Mouse (Mus musculus): ENCODE measurements around the gene Rcc1. TPM values are rescaled to one million over a fixed set of nuclear protein-coding genes. Genes with fewer than 3 reads are reported as not detected.
"Not testable (repeated sequence)": the region's sequence is repeated elsewhere in the genome, so short reads cannot be mapped to it uniquely, and the experiment has no call there.

Gene Rcc1
- polyA plus RNA-seq, 1 experiment: 5.3 TPM

DNA sequence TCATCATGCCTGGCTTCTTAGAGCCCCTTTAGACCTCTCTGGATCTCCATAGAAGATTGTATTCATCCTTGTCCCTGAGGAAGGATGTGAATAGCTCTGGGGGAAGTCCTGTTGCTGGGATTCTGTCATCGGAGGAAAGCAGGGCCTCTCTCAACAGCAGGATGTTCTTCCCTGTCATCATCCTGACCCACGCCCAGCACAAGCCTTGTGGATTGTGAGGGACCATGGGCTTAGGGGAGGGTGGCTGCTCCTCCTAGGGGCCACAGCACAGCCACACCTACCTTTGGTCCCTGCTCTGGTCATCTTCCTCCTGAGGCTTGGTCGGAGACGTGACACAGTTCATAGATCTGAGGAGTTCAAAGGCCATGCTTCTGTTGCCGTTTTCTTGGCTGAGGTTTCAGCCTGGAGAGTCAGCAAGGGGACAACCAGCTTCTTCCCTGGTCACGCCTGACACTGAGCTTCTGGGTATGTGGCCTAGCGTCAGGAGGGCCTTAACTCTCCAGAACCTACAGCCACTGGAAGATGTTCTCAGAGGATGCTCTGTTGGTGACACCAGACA, 59.6 kb downstream of the Rcc1 start:
- TF ChIP-seq CTCF (IDR thresholded peaks at IDR 0.05; ENCODE audit: insufficient read depth, low read length) (no peak), POLR2A (IDR thresholded peaks at IDR 0.05; ENCODE audit: borderline replicate concordance, extremely low read depth, low read depth, low read length) (no peak)
- H3K4me3 ChIP-seq (replicated peaks; ENCODE audit: extremely low read depth, low read depth, low read length): no peak overlapping the region
- H3K4me1 ChIP-seq (ENCODE audit: control insufficient read depth, insufficient read depth, low read length): no peaks in the 10 kb centered on the region
- no peak for DNase-seq
- WGBS: 65% methylated on average over 7 of the region's 7 CpGs

DNA sequence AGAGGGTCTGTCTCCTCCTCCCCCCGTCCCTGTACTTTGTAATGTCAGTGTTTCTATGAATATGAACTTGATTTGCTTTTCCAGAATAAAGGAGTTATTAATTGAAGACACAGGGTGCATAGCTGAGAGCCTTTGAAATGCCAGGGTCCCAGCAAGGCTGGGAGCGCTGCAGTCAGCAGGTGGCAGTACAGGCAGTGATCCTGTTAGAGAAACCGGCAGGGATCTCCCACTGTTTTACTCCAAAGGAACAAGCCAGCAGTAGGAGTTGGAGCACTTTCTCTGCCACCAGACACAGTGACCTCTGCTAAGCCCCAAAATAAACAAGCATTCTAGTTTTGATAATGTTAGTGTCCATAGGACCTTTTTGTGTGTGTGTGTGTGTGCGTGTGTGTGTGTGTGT, 60.4 kb downstream of the Rcc1 start:
- Histone ChIP-seq H3K4me1 (ENCODE audit: control insufficient read depth, insufficient read depth, low read length) (no peaks in the 10 kb centered on the region), H3K4me3 (replicated peaks; ENCODE audit: extremely low read depth, low read depth, low read length) (no peak overlapping the region)
- no peak for TF ChIP-seq POLR2A (IDR thresholded peaks at IDR 0.05; ENCODE audit: borderline replicate concordance, extremely low read depth, low read depth, low read length)
- TF ChIP-seq CTCF (IDR thresholded peaks at IDR 0.05; ENCODE audit: insufficient read depth, low read length): peak; percentile 68
- 45% methylated on average over 4 of the region's 4 CpGs for WGBS
- no peak for DNase-seq

DNA sequence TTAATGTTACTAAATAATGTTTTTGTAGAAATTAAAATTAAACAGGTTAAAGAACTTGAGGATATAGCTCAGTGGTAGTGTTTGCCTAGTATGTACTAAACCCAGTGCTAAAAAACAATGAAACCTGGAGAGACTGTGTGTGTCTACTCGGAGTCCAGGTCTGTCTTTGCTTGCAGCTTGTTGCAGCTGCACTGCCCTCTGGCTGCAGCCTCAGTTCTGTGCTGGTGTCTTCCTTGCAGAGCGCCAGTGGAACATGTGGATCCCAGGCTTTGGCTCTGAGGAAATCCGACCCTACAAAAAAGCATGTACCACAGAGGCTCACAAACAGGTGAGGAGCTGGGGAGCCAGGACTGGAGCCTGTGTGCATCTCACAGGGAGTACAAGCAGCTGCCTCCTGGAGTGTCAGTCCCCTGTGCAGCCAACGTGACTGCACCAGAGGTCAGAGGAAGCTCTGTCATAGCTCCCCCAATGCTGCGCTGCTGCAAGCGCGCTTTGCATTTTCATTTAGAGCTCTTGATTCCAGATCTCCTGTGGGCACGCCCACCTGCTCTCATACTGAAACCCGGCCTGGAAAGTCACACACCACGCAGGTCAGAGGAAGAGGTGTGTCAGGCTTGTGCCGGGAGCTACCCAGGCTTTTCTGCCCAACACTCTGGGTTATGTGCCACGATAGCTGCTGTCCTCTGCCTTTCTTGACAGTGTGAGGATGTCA, 61.6 kb downstream of the Rcc1 start:
- DNase-seq: no peak
- WGBS: 87% methylated on average over 12 of the region's 12 CpGs
- no peak for TF ChIP-seq POLR2A (IDR thresholded peaks at IDR 0.05; ENCODE audit: borderline replicate concordance, extremely low read depth, low read depth, low read length)
- TF ChIP-seq CTCF (IDR thresholded peaks at IDR 0.05; ENCODE audit: insufficient read depth, low read length): peak; percentile 17; the same call in 1 of the 2 replicates

DNA sequence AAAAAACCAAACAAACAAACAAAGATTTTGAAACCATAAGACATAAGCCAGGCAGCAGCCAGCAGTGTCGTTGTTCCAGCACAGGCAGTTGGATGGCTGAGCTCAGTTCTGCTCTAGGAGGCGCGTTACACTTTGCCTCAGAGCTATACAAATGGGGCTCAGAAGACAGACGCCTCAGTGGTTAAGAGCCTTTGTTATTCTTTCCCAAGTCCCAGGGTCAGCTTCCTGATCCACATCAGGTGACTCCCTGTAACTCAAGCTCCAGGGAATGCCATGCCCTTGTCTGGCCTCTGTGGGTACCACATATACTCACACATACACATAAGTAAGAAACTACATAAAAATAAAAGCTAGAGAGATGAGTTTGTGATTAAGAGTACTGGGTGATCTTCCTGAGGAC, 62.3 kb downstream of the Rcc1 start:
- Histone ChIP-seq H3K4me3 (replicated peaks; ENCODE audit: extremely low read depth, low read depth, low read length) (no peak overlapping the region), H3K4me1 (ENCODE audit: control insufficient read depth, insufficient read depth, low read length) (no peaks in the 10 kb centered on the region)
- WGBS: 97% methylated on average over 4 of the region's 4 CpGs
- TF ChIP-seq POLR2A (IDR thresholded peaks at IDR 0.05; ENCODE audit: borderline replicate concordance, extremely low read depth, low read depth, low read length) (no peak), CTCF (IDR thresholded peaks at IDR 0.05; ENCODE audit: insufficient read depth, low read length) (no peak)
- DNase-seq: no peak

More for the DNA sequence above, 61.6 kb downstream of the Rcc1 start:
- no peaks in the 10 kb centered on the region for H3K4me1 ChIP-seq (ENCODE audit: control insufficient read depth, insufficient read depth, low read length)
- no peak overlapping the region for H3K4me3 ChIP-seq (replicated peaks; ENCODE audit: extremely low read depth, low read depth, low read length)

DNA sequence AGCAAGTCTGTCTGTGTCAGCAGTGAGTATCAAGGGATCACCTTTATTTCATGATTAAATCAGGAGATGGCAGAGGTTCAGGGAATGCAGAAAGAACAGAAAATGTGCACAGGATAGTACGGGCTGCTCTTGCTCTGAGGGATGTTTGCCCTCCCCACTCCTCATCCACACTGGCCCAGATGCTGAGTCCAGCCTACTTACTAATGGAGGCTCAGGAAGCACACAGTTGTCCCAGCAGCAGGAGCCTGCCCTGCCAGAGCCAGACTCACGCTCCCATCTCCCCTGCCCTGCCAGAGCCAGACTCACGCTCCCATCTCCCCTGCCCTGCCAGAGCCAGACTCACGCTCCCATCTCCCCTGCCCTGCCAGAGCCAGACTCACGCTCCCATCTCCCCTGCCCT, 64.6 kb downstream of the Rcc1 start:
- H3K4me1 ChIP-seq (ENCODE audit: control insufficient read depth, insufficient read depth, low read length); H3K4me3 ChIP-seq (replicated peaks; ENCODE audit: extremely low read depth, low read depth, low read length); DNase-seq: not testable (repeated sequence)
- WGBS: 88% methylated on average over 3 of the region's 5 CpGs

Other genes with a start within 250 kb of the Rcc1 start
- gene Oprd1, start 209.1 kb downstream of the Rcc1 start, polyA plus RNA-seq (2012; rRNA removed): 0.11 TPM in 2 replicates
- 13.9 and 17.1 TPM in 2 replicates for gene Ythdf2, start 141.3 kb downstream of the Rcc1 start, polyA plus RNA-seq (2012; rRNA removed)
- 13.8 and 16.9 TPM in 2 replicates for gene Gmeb1, start 92.0 kb downstream of the Rcc1 start, polyA plus RNA-seq (2012; rRNA removed)
- 5.0 and 10.3 TPM in 2 replicates for gene Taf12, start 79.2 kb downstream of the Rcc1 start, polyA plus RNA-seq (2012; rRNA removed)
- 1.9 and 2.0 TPM in 2 replicates for gene Rab42, start 50.2 kb downstream of the Rcc1 start, polyA plus RNA-seq (2012; rRNA removed)
- gene Trnau1ap, start 24.1 kb downstream of the Rcc1 start, polyA plus RNA-seq (2012; rRNA removed): 16.4 and 17.8 TPM in 2 replicates
- 11.3 and 13.4 TPM in 2 replicates for gene Phactr4, start 68.9 kb upstream of the Rcc1 start, polyA plus RNA-seq (2012; rRNA removed)
- gene Med18, start 110.3 kb upstream of the Rcc1 start, polyA plus RNA-seq (2012; rRNA removed): 2.9 and 4.3 TPM in 2 replicates
- gene Sesn2, start 156.9 kb upstream of the Rcc1 start, polyA plus RNA-seq (2012; rRNA removed): 11.5 and 14.1 TPM in 2 replicates
- 68.3 and 93.0 TPM in 2 replicates for gene Atpif1, start 180.1 kb upstream of the Rcc1 start, polyA plus RNA-seq (2012; rRNA removed)
- 25.0 and 41.8 TPM in 2 replicates for gene Dnajc8, start 181.9 kb upstream of the Rcc1 start, polyA plus RNA-seq (2012; rRNA removed)
- 5.0 and 5.3 TPM in 2 replicates for gene Ptafr, start 210.5 kb upstream of the Rcc1 start, polyA plus RNA-seq (2012; rRNA removed)

Data from lung, adult 2 months (tissue).